Mouse (Mus musculus): ENCODE measurements at regions not wholly inside any gene's neighbourhood (a gene's known extent, or its start where the extent isn't known, plus 50 kb on each side); places are given as distances from the start of the nearest gene placed in this dataset.

DNA sequence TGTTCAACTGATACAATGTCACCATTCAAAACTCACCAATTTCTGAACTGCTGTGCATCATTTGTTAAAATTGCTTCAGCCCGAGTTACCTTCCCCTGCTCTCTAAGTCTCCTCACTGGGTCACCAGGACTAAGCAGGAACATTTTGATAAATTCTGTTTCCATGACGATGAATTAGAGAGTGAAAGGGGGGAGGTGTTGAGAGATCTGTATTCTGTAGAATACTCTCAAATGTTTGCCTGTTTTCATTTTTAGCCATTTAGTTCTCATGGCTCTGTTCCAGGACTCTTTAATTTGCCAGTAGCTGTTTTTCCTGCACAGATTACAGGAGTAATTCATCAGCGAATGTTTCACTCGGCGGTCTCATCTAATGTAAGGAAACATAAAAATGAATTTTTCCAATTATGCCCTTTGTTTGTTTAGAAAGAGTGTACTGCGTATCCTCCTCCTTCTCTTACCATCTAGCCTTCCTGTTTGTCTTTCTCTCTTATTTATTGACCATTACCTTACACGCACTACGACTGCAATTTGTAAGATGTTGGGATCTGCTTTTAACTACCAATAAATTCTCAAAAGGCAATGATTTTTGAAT is 879.3 kb downstream of the Diaph3 start:
- no peaks in the 10 kb centered on the region for H3K27me3 ChIP-seq (ENCODE audit: control insufficient read depth, insufficient read depth, insufficient read length)
- H3K36me3 ChIP-seq (ENCODE audit: control insufficient read depth, insufficient read depth), result no peaks in the 10 kb centered on the region
- H3K4me3 ChIP-seq, result no peak overlapping the region
- TF ChIP-seq MYOD1 (IDR thresholded peaks at IDR 0.05; ENCODE audit: control insufficient read depth in 1 of 3, insufficient read length in 2 of 3, low read depth in 2 of 3) (no peak), POLR2A (IDR thresholded peaks at IDR 0.05; ENCODE audit: insufficient read length, low read depth) (no peak), CEBPB (IDR thresholded peaks at IDR 0.05; ENCODE audit: insufficient read depth, poor library complexity, severe bottlenecking) (no peak), MAX (IDR thresholded peaks at IDR 0.05; ENCODE audit: low read depth) (no peak), E2F4 (IDR thresholded peaks at IDR 0.05; ENCODE audit: insufficient read depth) (no peak), SRF (IDR thresholded peaks at IDR 0.05; ENCODE audit: control insufficient read depth, insufficient read length, low read depth) (no peak), TCF12 (IDR thresholded peaks at IDR 0.05; ENCODE audit: insufficient read depth, poor library complexity, severe bottlenecking) (no peak), MYOG (IDR thresholded peaks at IDR 0.05; ENCODE audit: control insufficient read depth in 1 of 3, insufficient read depth in 1 of 3, insufficient read length in 2 of 3, low read depth in 2 of 3) (no peak), TCF3 (IDR thresholded peaks at IDR 0.05; ENCODE audit: insufficient read length, low read depth) (no peak), POLR2AphosphoS2 (IDR thresholded peaks at IDR 0.05; ENCODE audit: insufficient read length, low read depth) (no peak), REST (IDR thresholded peaks at IDR 0.05; ENCODE audit: insufficient read depth, insufficient read length) (no peak), USF1 (IDR thresholded peaks at IDR 0.05; ENCODE audit: low read depth) (no peak)
- no peak overlapping the region for H3K4me2 ChIP-seq (ENCODE audit: low read depth)
- no peak overlapping the region for H3ac ChIP-seq (ENCODE audit: control insufficient read depth, insufficient read length)
- H3K79me2 ChIP-seq (ENCODE audit: control insufficient read depth, insufficient read depth), result no peaks in the 10 kb centered on the region

DNA sequence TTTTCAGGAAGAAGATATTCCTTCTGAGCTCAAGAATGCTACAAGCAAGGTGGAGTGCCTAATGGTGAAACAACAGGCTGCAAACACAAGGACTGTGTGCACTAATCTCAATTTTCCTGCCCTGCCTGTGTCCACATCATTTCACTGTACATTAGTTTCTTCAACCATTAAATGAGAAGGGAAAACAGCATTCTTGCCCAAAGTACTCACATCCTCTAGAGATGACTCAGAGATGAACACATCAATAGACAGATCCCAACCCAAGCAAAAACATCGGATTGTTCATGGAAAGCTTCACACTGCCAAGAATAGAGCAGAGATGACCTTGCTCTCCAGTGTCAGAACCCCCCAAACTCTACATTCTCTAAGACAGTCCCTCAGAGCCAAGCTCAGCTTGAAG is 886.8 kb downstream of the Diaph3 start:
- no peaks in the 10 kb centered on the region for H3K36me3 ChIP-seq (ENCODE audit: control insufficient read depth, insufficient read depth)
- no peak overlapping the region for H3K4me3 ChIP-seq
- no peak overlapping the region for H3K4me2 ChIP-seq (ENCODE audit: low read depth)
- H3ac ChIP-seq (ENCODE audit: control insufficient read depth, insufficient read length), result no peak overlapping the region
- H3K79me2 ChIP-seq (ENCODE audit: control insufficient read depth, insufficient read depth), result no peaks in the 10 kb centered on the region
- no peaks in the 10 kb centered on the region for H3K27me3 ChIP-seq (ENCODE audit: control insufficient read depth, insufficient read depth, insufficient read length)
- no peak for TF ChIP-seq REST (IDR thresholded peaks at IDR 0.05; ENCODE audit: insufficient read depth, insufficient read length)
- no peak for TF ChIP-seq MAX (IDR thresholded peaks at IDR 0.05; ENCODE audit: low read depth)
- TF ChIP-seq POLR2AphosphoS2 (IDR thresholded peaks at IDR 0.05; ENCODE audit: insufficient read length, low read depth), result no peak
- TF ChIP-seq SRF (IDR thresholded peaks at IDR 0.05; ENCODE audit: control insufficient read depth, insufficient read length, low read depth), result no peak
- no peak for TF ChIP-seq MYOD1 (IDR thresholded peaks at IDR 0.05; ENCODE audit: control insufficient read depth in 1 of 3, insufficient read length in 2 of 3, low read depth in 2 of 3)
- TF ChIP-seq CEBPB (IDR thresholded peaks at IDR 0.05; ENCODE audit: insufficient read depth, poor library complexity, severe bottlenecking), result no peak

DNA sequence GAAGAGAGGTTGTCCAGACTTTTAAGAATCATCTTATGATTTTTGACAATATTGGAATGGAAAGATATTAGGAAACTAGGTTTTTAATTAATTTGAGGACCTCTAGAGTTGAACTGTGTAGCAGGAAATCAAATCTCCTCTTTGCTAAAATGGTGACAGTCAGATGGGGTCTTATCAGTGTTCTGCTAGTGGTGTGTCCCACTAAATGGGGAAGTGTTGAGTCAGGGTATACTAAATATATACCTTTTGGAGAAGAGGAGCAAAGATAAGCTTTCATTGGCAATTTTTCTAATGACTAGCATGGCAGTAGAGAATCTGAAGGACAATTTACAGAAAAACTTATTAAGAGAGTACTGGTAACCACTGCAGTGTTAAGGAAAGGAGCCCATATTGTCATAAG is 889.4 kb downstream of the Diaph3 start:
- H3K79me2 ChIP-seq (ENCODE audit: control insufficient read depth, insufficient read depth), result no peaks in the 10 kb centered on the region
- H3K4me3 ChIP-seq, result no peak overlapping the region
- H3ac ChIP-seq (ENCODE audit: control insufficient read depth, insufficient read length), result no peak overlapping the region
- H3K4me2 ChIP-seq (ENCODE audit: low read depth), result no peak overlapping the region
- no peaks in the 10 kb centered on the region for H3K36me3 ChIP-seq (ENCODE audit: control insufficient read depth, insufficient read depth)
- no peaks in the 10 kb centered on the region for H3K27me3 ChIP-seq (ENCODE audit: control insufficient read depth, insufficient read depth, insufficient read length)
- TF ChIP-seq MAX (IDR thresholded peaks at IDR 0.05; ENCODE audit: low read depth) (no peak), TCF12 (IDR thresholded peaks at IDR 0.05; ENCODE audit: insufficient read depth, poor library complexity, severe bottlenecking) (no peak), POLR2AphosphoS2 (IDR thresholded peaks at IDR 0.05; ENCODE audit: insufficient read length, low read depth) (no peak), CEBPB (IDR thresholded peaks at IDR 0.05; ENCODE audit: insufficient read depth, poor library complexity, severe bottlenecking) (no peak), USF1 (IDR thresholded peaks at IDR 0.05; ENCODE audit: low read depth) (no peak), POLR2A (IDR thresholded peaks at IDR 0.05; ENCODE audit: insufficient read length, low read depth) (no peak), TCF3 (IDR thresholded peaks at IDR 0.05; ENCODE audit: insufficient read length, low read depth) (no peak), MYOG (IDR thresholded peaks at IDR 0.05; ENCODE audit: control insufficient read depth in 1 of 3, insufficient read depth in 1 of 3, insufficient read length in 2 of 3, low read depth in 2 of 3) (no peak), MYOD1 (IDR thresholded peaks at IDR 0.05; ENCODE audit: control insufficient read depth in 1 of 3, insufficient read length in 2 of 3, low read depth in 2 of 3) (no peak), SRF (IDR thresholded peaks at IDR 0.05; ENCODE audit: control insufficient read depth, insufficient read length, low read depth) (no peak), E2F4 (IDR thresholded peaks at IDR 0.05; ENCODE audit: insufficient read depth) (no peak), REST (IDR thresholded peaks at IDR 0.05; ENCODE audit: insufficient read depth, insufficient read length) (no peak)

DNA sequence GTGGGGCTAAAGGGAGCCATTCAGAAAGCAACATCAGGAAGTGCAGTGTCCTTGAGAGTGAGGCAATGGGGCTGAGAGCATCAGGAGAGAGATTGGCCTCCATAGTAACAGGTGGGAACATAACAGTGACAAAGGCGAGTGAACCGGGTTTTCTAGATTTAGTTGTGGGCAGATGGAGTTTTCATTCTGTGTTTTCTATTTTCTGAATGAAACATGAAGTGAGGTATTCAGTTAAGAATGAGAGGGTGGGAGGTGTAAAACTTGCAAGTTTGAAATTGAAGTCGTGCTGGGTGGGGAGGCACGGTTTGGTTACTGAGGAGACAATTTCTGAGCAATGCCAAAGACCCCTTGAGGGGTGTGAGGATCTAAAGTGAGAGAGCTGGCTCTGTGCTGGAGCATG is 893.3 kb downstream of the Diaph3 start:
- Histone ChIP-seq H3K27me3 (ENCODE audit: control insufficient read depth, insufficient read depth, insufficient read length) (no peaks in the 10 kb centered on the region), H3K36me3 (ENCODE audit: control insufficient read depth, insufficient read depth) (no peaks in the 10 kb centered on the region), H3K79me2 (ENCODE audit: control insufficient read depth, insufficient read depth) (no peaks in the 10 kb centered on the region), H3ac (ENCODE audit: control insufficient read depth, insufficient read length) (no peak overlapping the region), H3K4me3 (no peak overlapping the region), H3K4me2 (ENCODE audit: low read depth) (no peak overlapping the region)
- no peak for TF ChIP-seq TCF12 (IDR thresholded peaks at IDR 0.05; ENCODE audit: insufficient read depth, poor library complexity, severe bottlenecking)
- TF ChIP-seq MYOG (IDR thresholded peaks at IDR 0.05; ENCODE audit: control insufficient read depth in 1 of 3, insufficient read depth in 1 of 3, insufficient read length in 2 of 3, low read depth in 2 of 3), result no peak
- no peak for TF ChIP-seq SRF (IDR thresholded peaks at IDR 0.05; ENCODE audit: control insufficient read depth, insufficient read length, low read depth)
- no peak for TF ChIP-seq REST (IDR thresholded peaks at IDR 0.05; ENCODE audit: insufficient read depth, insufficient read length)
- no peak for TF ChIP-seq CEBPB (IDR thresholded peaks at IDR 0.05; ENCODE audit: insufficient read depth, poor library complexity, severe bottlenecking)
- TF ChIP-seq MYOD1 (IDR thresholded peaks at IDR 0.05; ENCODE audit: control insufficient read depth in 1 of 3, insufficient read length in 2 of 3, low read depth in 2 of 3), result no peak
- TF ChIP-seq POLR2AphosphoS2 (IDR thresholded peaks at IDR 0.05; ENCODE audit: insufficient read length, low read depth), result no peak
- TF ChIP-seq E2F4 (IDR thresholded peaks at IDR 0.05; ENCODE audit: insufficient read depth), result no peak
- TF ChIP-seq TCF3 (IDR thresholded peaks at IDR 0.05; ENCODE audit: insufficient read length, low read depth), result no peak
- no peak for TF ChIP-seq MAX (IDR thresholded peaks at IDR 0.05; ENCODE audit: low read depth)
- TF ChIP-seq USF1 (IDR thresholded peaks at IDR 0.05; ENCODE audit: low read depth), result no peak
- TF ChIP-seq POLR2A (IDR thresholded peaks at IDR 0.05; ENCODE audit: insufficient read length, low read depth), result no peak

All from myocyte (in vitro differentiated cells).